ENCODE assay signal across 9 mouse cellular contexts in the genomic region with DNA sequence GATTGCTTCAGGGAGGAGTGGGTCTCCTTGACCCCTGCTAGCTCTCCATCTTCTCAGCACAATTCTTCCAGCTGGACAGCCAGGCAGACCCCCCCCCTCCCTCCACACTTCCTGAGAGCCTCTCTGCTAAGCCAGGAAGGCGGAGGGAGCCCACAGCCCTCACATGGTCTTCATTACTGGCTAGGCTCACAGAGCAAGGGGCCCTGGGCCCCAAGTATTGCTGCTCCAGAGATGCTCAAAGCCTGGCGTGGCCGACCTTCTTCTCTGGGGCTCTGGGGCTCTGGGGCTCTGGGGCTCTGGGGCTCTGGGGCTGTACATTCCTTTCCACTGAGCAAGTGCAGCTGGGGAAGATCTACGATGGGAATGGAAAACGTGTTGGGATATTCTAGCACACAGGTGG. TPM values are rescaled to one million over a fixed set of nuclear protein-coding genes. Genes with fewer than 3 reads are reported as not detected.
DNase-seq lines count a peak whose midpoint lies in the region; ATAC-seq and TF ChIP-seq lines count a peak whose summit lies in the region.
"Had no signal": no experiment of that assay in that cellular context is flagged by ENCODE, and none has a peak within 500 bp of the region (broad histone marks: within the 10 kb centered on the region; RNA-seq: fewer than 3 reads in every experiment).

No protein-coding gene starts in this region.

- no peak overlapping the region for H3K4me3 ChIP-seq in kidney, embryonic 14.5 days (ENCODE audit: low read length)
- no peak overlapping the region for H3K4me3 ChIP-seq in kidney, adult 2 months (ENCODE audit: insufficient read depth, low read depth, low read length)
- no peak overlapping the region for H3K4me3 ChIP-seq in embryonic fibroblast, embryonic 13.5 days (ENCODE audit: insufficient read depth, low read length)

- H3K27me3 ChIP-seq in kidney, embryonic 14.5 days (ENCODE audit: control insufficient read depth, insufficient read depth, low read length): no peaks in the 10 kb centered on the region
- no peaks in the 10 kb centered on the region for H3K27me3 ChIP-seq in kidney, adult 2 months (replicated peaks; ENCODE audit: control insufficient read depth, insufficient read depth, low read length)

- 24% methylated on average over 5 of the region's 5 CpGs for WGBS in kidney, embryonic 14.5 days
- WGBS in kidney, adult 2 months: 48% methylated on average over 5 of the region's 5 CpGs

- H3K36me3 ChIP-seq in kidney, embryonic 14.5 days (ENCODE audit: control insufficient read depth, insufficient read depth, low read length): no peaks in the 10 kb centered on the region
- H3K36me3 ChIP-seq in kidney, adult 2 months (ENCODE audit: control insufficient read depth, insufficient read depth, low read length): no peaks in the 10 kb centered on the region

- no peak for TF ChIP-seq CTCF in kidney, adult 2 months (conservative IDR thresholded peaks at IDR 0.05; ENCODE audit: insufficient read depth, insufficient read length, low read depth, low read length)
- TF ChIP-seq CTCF in embryonic fibroblast, embryonic 13.5 days (IDR thresholded peaks at IDR 0.05; ENCODE audit: borderline replicate concordance, insufficient read depth, low read length): no peak

- peak; percentile 29; the same call in 1 of the 2 replicates for ATAC-seq in kidney, embryonic 14.5 days (ENCODE audit: low FRiP score, low TSS enrichment)

- no peak for DNase-seq in kidney, adult 2 months
- peak; percentile 87 for DNase-seq in embryo, embryonic 11 days
- peak; percentile 69 for DNase-seq in mesoderm, embryonic 11.5 days (ENCODE audit: low read depth, low spot score)
- no peak for DNase-seq in testis, postnatal 14 days (ENCODE audit: low spot score)
- DNase-seq in ovary, postnatal 36 days (ENCODE audit: low spot score): no peak
- DNase-seq: thymus, postnatal 36 days had no signal

- H3K27ac ChIP-seq in kidney, embryonic 14.5 days (ENCODE audit: low read depth, low read length): peak overlapping the region; percentile 84; the same call in 1 of the 2 replicates
- H3K27ac ChIP-seq in kidney, adult 2 months (ENCODE audit: insufficient read depth, low read depth, low read length): no peak overlapping the region
- peak overlapping the region; percentile 70 for H3K27ac ChIP-seq in embryonic fibroblast, embryonic 13.5 days (ENCODE audit: insufficient read depth, low read length)
- H3K27ac ChIP-seq: macrophage had no signal

- no peak for TF ChIP-seq POLR2A in kidney, adult 2 months (IDR thresholded peaks at IDR 0.05; ENCODE audit: low read depth, low read length)
- no peak for TF ChIP-seq POLR2A in embryonic fibroblast, embryonic 13.5 days (IDR thresholded peaks at IDR 0.05; ENCODE audit: low read depth, low read length)

- peaks cover 54% of the 10 kb centered on the region for H3K4me1 ChIP-seq in kidney, embryonic 14.5 days (ENCODE audit: control insufficient read depth, insufficient read depth, low read length)
- H3K4me1 ChIP-seq in kidney, adult 2 months (ENCODE audit: control insufficient read depth, insufficient read depth, low read length): no peaks in the 10 kb centered on the region
- H3K4me1 ChIP-seq in embryonic fibroblast, embryonic 13.5 days (ENCODE audit: control insufficient read depth, insufficient read depth, low read length): peaks cover 33% of the 10 kb centered on the region

- H3K9me3 ChIP-seq in kidney, embryonic 14.5 days (ENCODE audit: control insufficient read depth, low read length): no peaks in the 10 kb centered on the region

- H3K9ac ChIP-seq in kidney, embryonic 14.5 days (ENCODE audit: low read depth, low read length): no peak overlapping the region

- H3K4me2 ChIP-seq in kidney, embryonic 14.5 days (replicated peaks; ENCODE audit: low read depth, low read length): no peak overlapping the region

RNA-seq across cellular contexts. Expression of a gene that starts 39.9 kb away (rescaled TPM):
- 51.1 and 52.4 TPM in 2 replicates for polyA plus RNA-seq in kidney, embryonic 14.5 days (2014; fragmentation: Nextera tagmentation; extraction: Ambion mirVana)
- 3.4 and 4.6 TPM in 2 replicates for polyA plus RNA-seq in kidney, adult 2 months (2012; rRNA removed)
- 242 and 410 TPM in 2 replicates for polyA plus RNA-seq in embryonic fibroblast, embryonic 13.5 days (2011; ENCODE audit: insufficient read length, low read depth, missing spikeins)
- polyA plus RNA-seq: macrophage had no signal

Comparison
In these comparisons a context has a peak if more than half of its experiments do, and no peak if none do; other contexts are left out.
1. DNase-seq: peak in embryo, embryonic 11 days (single experiment) and mesoderm, embryonic 11.5 days (single experiment); none in kidney, adult 2 months (single experiment), testis, postnatal 14 days (single experiment) and ovary, postnatal 36 days (single experiment).